Mouse (Mus musculus): ENCODE measurements around the gene Lrit3. TPM values are rescaled to one million over a fixed set of nuclear protein-coding genes. Genes with fewer than 3 reads are reported as not detected.
"Not testable (repeated sequence)": the region's sequence is repeated elsewhere in the genome, so short reads cannot be mapped to it uniquely, and the experiment has no call there.

Lrit3 gene
- total RNA-seq, 2 experiments from 2014 or later: not detected

DNA sequence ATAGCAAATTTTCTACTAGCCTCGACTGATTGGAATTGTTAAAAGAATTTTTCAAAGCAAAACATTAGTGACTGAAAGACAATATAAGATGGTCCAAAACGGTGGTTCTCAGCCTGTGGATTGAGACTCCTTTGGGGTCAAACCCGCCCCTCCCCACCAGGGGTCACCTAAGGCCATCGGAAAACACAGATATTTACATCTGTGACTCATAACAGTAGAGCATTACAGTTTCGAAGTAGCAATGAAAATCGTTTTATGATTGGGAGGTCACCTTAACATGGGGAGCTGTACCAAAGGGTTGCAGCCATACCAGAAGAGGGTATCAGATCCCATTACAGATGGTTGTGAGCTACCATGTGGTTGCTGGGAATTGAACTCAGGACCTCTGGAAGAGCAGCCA, 32.6 kb downstream of the Lrit3 start:
- DNase-seq: no peak

DNA sequence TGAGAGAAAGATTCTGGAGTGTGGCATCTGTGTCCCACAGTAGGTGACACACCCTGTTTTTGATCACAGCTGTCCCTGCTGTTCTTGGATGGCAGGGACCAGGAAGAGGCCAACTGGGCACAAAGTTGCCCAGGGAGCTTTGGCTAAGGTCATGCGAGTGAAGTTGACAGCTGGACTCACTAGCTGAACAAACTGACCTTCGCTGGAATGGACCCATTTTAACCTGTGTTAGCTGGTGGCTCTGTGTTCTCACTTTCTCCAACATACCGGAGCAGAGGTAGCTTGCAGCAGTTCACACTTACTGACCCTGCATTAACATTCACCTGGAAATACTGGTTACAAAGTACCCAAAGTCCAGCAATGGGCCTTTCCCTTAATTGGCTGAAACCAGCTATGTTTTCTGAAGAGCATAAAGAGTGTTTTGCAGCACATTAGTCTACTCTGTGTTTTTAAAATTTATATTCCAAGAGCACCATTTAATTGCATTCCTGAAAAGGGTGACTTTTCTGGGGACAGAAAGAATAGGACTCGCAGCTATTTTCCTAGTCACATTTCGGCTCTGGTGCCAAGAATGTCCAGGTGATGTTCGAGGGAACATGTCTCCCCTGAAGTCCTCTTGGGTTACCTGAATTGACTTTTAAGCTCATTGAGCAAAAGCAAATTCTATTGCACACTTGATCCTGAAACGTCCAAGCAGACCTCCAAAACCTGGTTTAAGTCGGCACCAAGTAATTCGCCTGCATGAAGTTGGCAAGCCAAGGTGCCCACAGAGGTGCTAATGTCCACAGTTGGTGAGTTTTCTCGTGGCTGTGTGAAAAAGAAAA, 36.6 kb downstream of the Lrit3 start:
- peak; percentile 18 for DNase-seq

DNA sequence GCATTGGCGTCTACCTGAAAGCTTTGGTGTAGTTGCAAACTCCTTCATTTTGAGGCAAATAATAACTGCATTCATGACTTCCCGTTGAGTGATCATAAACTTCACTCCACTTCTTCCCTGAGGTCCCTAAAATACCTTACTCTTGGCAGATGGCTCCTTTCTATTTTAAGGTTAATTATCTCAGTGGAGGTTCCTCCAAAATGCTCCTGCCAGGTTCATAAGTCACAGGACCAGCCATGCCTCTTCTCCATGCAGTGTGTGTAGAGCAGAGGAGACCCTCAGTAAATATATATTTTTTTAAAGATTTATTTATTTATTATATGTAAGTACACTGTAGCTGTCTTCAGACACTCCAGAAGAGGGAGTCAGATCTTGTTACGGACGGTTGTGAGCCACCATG, 37.7 kb downstream of the Lrit3 start:
- no peak for DNase-seq

DNA sequence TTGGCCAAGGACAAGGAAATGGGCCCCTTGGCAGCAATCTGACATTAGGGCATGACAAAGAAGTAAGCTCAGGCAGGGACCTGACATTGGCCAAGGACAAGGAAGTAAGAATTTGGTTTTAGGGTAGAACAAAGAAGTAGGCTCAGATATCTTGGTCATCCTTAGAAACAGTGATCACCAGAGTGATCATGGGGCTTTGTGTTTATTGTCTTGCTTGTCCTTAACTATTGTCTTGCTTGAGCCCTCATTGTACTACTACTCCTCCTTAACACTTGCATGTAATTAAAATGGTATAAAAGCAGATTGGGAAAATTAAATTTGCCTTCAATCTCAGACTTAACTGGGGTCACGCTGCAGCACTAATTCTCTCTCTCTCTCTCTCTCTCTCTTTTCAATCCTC, 46.2 kb downstream of the Lrit3 start:
- not testable (repeated sequence) for DNase-seq

DNA sequence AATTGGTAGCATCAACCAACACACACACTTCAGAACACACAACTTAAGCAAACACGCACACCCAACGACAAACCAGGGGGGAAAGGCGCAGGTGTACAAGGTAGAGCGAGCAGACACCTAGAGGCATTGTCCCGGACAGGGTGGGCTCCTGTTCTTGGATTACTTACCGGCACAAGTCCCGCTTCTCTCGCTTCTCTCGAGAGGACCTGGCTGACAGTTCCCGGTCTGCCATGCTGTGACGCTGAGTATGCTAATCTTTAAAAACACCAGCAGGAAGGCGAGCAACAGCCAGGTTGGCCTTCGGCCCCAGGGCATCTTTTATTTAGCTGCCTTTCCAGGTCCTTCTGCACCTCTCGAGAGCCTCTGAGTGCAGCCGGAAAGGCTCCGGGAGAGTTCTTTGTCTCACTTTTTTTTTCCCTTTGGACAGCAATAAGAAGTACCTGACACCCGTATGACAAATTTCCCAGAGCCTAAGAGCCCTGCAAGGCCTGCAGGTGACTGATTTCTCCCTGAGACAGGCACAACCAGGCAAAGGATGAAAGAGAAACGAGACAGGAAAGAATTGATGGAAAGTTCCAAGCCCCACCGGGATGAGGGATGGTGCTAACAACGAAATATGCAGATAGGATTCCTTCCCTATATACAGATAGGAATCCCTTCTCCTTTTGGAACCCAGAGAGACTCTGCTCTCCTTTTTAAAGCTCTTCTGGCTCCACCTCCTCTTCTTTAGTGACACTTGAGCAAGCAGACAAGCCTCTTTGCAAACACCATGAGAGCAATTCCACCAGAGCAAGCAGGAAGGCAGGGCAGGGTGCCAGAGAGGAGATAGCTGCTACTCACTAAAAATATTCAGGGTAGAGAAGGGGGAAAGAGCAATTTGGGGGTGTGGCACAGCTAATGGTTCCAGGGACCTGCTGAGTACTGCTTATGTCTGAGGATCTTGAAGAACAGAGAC, 48.9 kb downstream of the Lrit3 start, which contains the start of gene Egf:
TSS of gene Egf (minus strand) at position 667 of the 955 bp plus-strand sequence.
- DNase-seq: peak; percentile 41

DNA sequence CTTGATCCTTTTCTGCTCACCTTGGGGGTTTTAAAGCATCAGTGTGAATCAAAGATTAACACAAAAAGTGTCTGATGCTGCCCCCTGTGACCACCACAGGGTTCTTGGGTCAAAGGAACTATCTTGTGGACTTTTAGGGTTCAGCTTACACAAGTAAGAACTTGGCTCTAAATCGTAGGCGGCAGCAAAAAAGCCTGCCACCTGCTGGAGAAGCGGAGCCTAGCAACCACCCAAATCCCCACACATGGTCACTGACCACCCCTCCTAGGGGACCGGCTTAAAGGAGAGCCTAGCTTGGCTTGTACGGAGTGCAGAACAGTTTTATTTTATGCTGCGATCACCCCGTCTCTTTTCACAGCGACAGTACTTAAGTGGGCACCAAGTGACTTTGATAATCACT, 59.0 kb downstream of the Lrit3 start:
- peak; percentile 48 for DNase-seq

DNA sequence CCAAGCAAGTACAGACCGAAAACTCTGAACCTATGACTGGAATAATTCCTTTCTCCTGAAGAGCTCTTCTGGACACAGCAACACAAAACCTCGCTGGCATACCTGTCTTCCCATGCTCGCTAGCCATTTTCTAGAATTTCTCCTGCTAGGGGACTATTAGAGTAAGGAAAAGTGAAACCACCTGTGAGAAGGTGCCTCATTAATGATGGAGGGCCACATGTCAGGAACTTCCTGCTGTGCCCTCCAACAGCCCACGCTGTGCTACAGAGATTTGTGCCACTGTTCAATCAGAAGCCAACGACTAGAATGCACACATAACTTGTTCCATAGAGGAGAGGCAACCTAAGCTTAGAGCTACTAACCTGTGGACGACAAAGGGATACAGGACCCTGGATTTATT, 61.0 kb downstream of the Lrit3 start:
- DNase-seq: no peak

DNA sequence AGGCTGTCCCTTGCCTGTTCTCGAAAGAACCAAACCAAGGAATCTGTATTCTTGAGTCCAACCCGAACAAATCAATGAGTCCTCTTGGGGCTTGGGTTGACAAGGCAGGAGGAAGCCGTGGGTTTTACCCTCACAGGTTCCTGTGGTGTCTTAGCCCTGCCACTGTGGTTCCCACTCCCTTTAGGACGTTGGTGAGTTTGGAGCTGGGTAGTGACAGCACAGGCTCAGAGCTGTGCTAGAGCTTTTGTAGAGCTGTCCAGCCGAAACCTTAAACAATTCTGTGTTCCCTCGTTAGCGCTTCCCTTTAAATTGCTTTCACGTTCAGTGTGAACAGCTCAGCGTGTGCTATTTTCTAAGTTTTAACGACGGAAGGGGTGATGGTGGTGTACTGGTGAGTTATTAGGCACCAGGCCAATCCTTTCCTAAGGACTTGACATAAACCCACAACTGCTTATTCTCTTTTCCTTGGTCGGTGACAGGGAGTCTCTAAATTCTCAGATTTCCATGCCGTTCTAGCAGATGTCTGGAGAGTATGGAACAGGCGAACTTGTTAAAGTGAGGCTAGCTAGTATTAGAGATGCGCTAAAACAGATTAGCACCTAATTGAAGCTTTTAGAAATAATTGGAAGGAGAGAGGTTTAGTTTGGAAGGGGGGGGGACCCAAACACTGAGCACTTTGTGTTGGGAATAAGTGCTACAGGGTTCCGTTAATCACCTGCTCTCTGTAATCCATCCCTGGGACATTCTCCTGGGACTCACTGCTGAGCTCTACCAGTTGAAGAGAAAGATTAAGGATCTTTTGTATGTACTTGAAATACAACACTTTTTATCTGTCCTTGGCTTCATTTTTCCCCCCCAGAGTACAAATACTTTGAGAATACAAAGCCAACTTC, 65.3 kb downstream of the Lrit3 start:
- no peak for DNase-seq

Other genes starting within 250 kb of the Lrit3 start
- 10 to 100 TPM; 23.2 to 32.1 TPM for gene Egf, start 48.7 kb downstream of the Lrit3 start, total RNA-seq (2021)
- gene Rrh, start 18.6 kb upstream of the Lrit3 start, total RNA-seq (2021): under 1 TPM; 0.07 to 0.27 TPM
- 10 to 100 TPM; 27.0 to 34.6 TPM for gene Gar1, start 27.4 kb upstream of the Lrit3 start, total RNA-seq (2021)
- gene Cfi, start 31.9 kb upstream of the Lrit3 start, total RNA-seq (2021): under 1 TPM in 1 of 2 experiments, not detected in 1; 0.47 TPM
- gene Pla2g12a, start 74.6 kb upstream of the Lrit3 start, total RNA-seq (2021): 10 to 100 TPM; 18.4 to 22.9 TPM
- gene Casp6, start 97.4 kb upstream of the Lrit3 start, total RNA-seq (2021): 1 to 10 TPM; 5.6 to 8.2 TPM
- gene Mcub, start 166.2 kb upstream of the Lrit3 start, total RNA-seq (2021): 1 to 10 TPM in 1 of 2 experiments, under 1 TPM in 1; 0.95 to 1.2 TPM

All from gastrocnemius, postnatal 10 days (tissue).